ENCODE assay signal across 18 mouse cellular contexts in genomic region chr15:67987941-67988340, GRCm38 (mm10).
"Had no signal": no experiment of that assay in that cellular context is flagged by ENCODE, and none has a peak within 500 bp of the region (broad histone marks: within the 10 kb centered on the region; RNA-seq: fewer than 3 reads in every experiment).

No protein-coding gene starts in this region.

- DNase-seq: cerebellum, adult 8-10 months; cerebellum, adult 9-10 months; cerebellum, adult 9-11 months; cerebellum, postnatal 10 days; cerebellum, postnatal 14 days; cerebellum, postnatal 36 days; embryo, embryonic 11 days; forebrain, postnatal 0 days; gastrocnemius, adult 2 months; gastrocnemius, postnatal 10 days; gastrocnemius, postnatal 14 days; gastrocnemius, postnatal 25 days; gastrocnemius, postnatal 36 days; heart, adult 2 months had no signal

- ATAC-seq: forebrain, embryonic 13.5 days; forebrain, embryonic 14.5 days; forebrain, embryonic 15.5 days; forebrain, embryonic 16.5 days; forebrain, postnatal 0 days had no signal
